Mouse (Mus musculus): Measurements from ENCODE around the gene Ccdc146. TPM values are rescaled to one million over a fixed set of nuclear protein-coding genes. Genes with fewer than 3 reads are reported as not detected.

Gene Ccdc146
- polyA plus RNA-seq, 1 experiment: not detected

- 81% methylated on average over 8 of the region's 8 CpGs for WGBS
- TF ChIP-seq POLR2A (IDR thresholded peaks at IDR 0.05; ENCODE audit: low read depth, low read length): no peak
- TF ChIP-seq CTCF (conservative IDR thresholded peaks at IDR 0.05; ENCODE audit: insufficient read depth, insufficient read length, low read depth, low read length): no peak
Measured at GRCm38 (mm10) chr5:21436471-21436975, 12.0 kb upstream of the Ccdc146 start.

GRCm38 (mm10) chr5:21434148-21434929, 9.9 kb upstream of the Ccdc146 start:
- no peaks in the 10 kb centered on the region; the same call in 1 of the 2 replicates for H3K36me3 ChIP-seq (ENCODE audit: control insufficient read depth, insufficient read depth, low read length)
- H3K27me3 ChIP-seq (replicated peaks; ENCODE audit: control insufficient read depth, insufficient read depth, low read length): no peaks in the 10 kb centered on the region
- H3K4me3 ChIP-seq (ENCODE audit: insufficient read depth, low read depth, low read length): no peak overlapping the region
- DNase-seq: no peak
- TF ChIP-seq CTCF (conservative IDR thresholded peaks at IDR 0.05; ENCODE audit: insufficient read depth, insufficient read length, low read depth, low read length) (0 out of 2 replicates have a peak, but pooled peaks have one; percentile 8), POLR2A (IDR thresholded peaks at IDR 0.05; ENCODE audit: low read depth, low read length) (no peak)
- no peaks in the 10 kb centered on the region for H3K4me1 ChIP-seq (ENCODE audit: control insufficient read depth, insufficient read depth, low read length)
- 69% methylated on average over 11 of the region's 11 CpGs for WGBS
- no peak overlapping the region for H3K27ac ChIP-seq (ENCODE audit: insufficient read depth, low read depth, low read length)

More at GRCm38 (mm10) chr5:21436471-21436975, 12.0 kb upstream of the Ccdc146 start:
- 0 out of 2 replicates have a peak, but pooled peaks cover 2% of the 10 kb centered on the region for H3K4me1 ChIP-seq (ENCODE audit: control insufficient read depth, insufficient read depth, low read length)
- no peaks in the 10 kb centered on the region; the same call in 1 of the 2 replicates for H3K36me3 ChIP-seq (ENCODE audit: control insufficient read depth, insufficient read depth, low read length)
- no peaks in the 10 kb centered on the region for H3K27me3 ChIP-seq (replicated peaks; ENCODE audit: control insufficient read depth, insufficient read depth, low read length)
- H3K4me3 ChIP-seq (ENCODE audit: insufficient read depth, low read depth, low read length): no peak overlapping the region
- H3K27ac ChIP-seq (ENCODE audit: insufficient read depth, low read depth, low read length): no peak overlapping the region
- DNase-seq: no peak

GRCm38 (mm10) chr5:21426666-21427065, 2.2 kb upstream of the Ccdc146 start:
- Histone ChIP-seq H3K27me3 (replicated peaks; ENCODE audit: control insufficient read depth, insufficient read depth, low read length) (no peaks in the 10 kb centered on the region), H3K4me1 (ENCODE audit: control insufficient read depth, insufficient read depth, low read length) (no peaks in the 10 kb centered on the region; the same call in 1 of the 2 replicates), H3K4me3 (ENCODE audit: insufficient read depth, low read depth, low read length) (no peak overlapping the region), H3K36me3 (ENCODE audit: control insufficient read depth, insufficient read depth, low read length) (no peaks in the 10 kb centered on the region), H3K27ac (ENCODE audit: insufficient read depth, low read depth, low read length) (no peak overlapping the region)
- no peak for DNase-seq
- TF ChIP-seq CTCF (conservative IDR thresholded peaks at IDR 0.05; ENCODE audit: insufficient read depth, insufficient read length, low read depth, low read length) (no peak), POLR2A (IDR thresholded peaks at IDR 0.05; ENCODE audit: low read depth, low read length) (no peak)
- WGBS: 96% methylated on average over 6 of the region's 6 CpGs

- WGBS: 11% methylated on average over 1 of the region's 1 CpGs
- no peaks in the 10 kb centered on the region for H3K27me3 ChIP-seq (replicated peaks; ENCODE audit: control insufficient read depth, insufficient read depth, low read length)
- H3K4me1 ChIP-seq (ENCODE audit: control insufficient read depth, insufficient read depth, low read length): no peaks in the 10 kb centered on the region
- TF ChIP-seq CTCF (conservative IDR thresholded peaks at IDR 0.05; ENCODE audit: insufficient read depth, insufficient read length, low read depth, low read length) (no peak), POLR2A (IDR thresholded peaks at IDR 0.05; ENCODE audit: low read depth, low read length) (no peak)
- no peak overlapping the region for H3K27ac ChIP-seq (ENCODE audit: insufficient read depth, low read depth, low read length)
- no peaks in the 10 kb centered on the region for H3K36me3 ChIP-seq (ENCODE audit: control insufficient read depth, insufficient read depth, low read length)
- H3K4me3 ChIP-seq (ENCODE audit: insufficient read depth, low read depth, low read length): no peak overlapping the region
- DNase-seq: peak; percentile 55
Measured at GRCm38 (mm10) chr5:21420609-21421008, 3.9 kb downstream of the Ccdc146 start.

- TF ChIP-seq POLR2A (IDR thresholded peaks at IDR 0.05; ENCODE audit: low read depth, low read length): no peak
- TF ChIP-seq CTCF (conservative IDR thresholded peaks at IDR 0.05; ENCODE audit: insufficient read depth, insufficient read length, low read depth, low read length): no peak
- Histone ChIP-seq H3K27me3 (replicated peaks; ENCODE audit: control insufficient read depth, insufficient read depth, low read length) (no peaks in the 10 kb centered on the region), H3K4me1 (ENCODE audit: control insufficient read depth, insufficient read depth, low read length) (no peaks in the 10 kb centered on the region), H3K27ac (ENCODE audit: insufficient read depth, low read depth, low read length) (no peak overlapping the region), H3K36me3 (ENCODE audit: control insufficient read depth, insufficient read depth, low read length) (no peaks in the 10 kb centered on the region), H3K4me3 (ENCODE audit: insufficient read depth, low read depth, low read length) (no peak overlapping the region)
- no peak for DNase-seq
- 72% methylated on average over 4 of the region's 4 CpGs for WGBS
Measured at GRCm38 (mm10) chr5:21418613-21419012, 5.9 kb downstream of the Ccdc146 start.

- DNase-seq: no peak
- Histone ChIP-seq H3K4me3 (ENCODE audit: insufficient read depth, low read depth, low read length) (no peak overlapping the region), H3K4me1 (ENCODE audit: control insufficient read depth, insufficient read depth, low read length) (no peaks in the 10 kb centered on the region), H3K36me3 (ENCODE audit: control insufficient read depth, insufficient read depth, low read length) (no peaks in the 10 kb centered on the region), H3K27me3 (replicated peaks; ENCODE audit: control insufficient read depth, insufficient read depth, low read length) (no peaks in the 10 kb centered on the region), H3K27ac (ENCODE audit: insufficient read depth, low read depth, low read length) (no peak overlapping the region)
- no peak for TF ChIP-seq CTCF (conservative IDR thresholded peaks at IDR 0.05; ENCODE audit: insufficient read depth, insufficient read length, low read depth, low read length)
- no peak for TF ChIP-seq POLR2A (IDR thresholded peaks at IDR 0.05; ENCODE audit: low read depth, low read length)
- 51% methylated on average over 1 of the region's 1 CpGs for WGBS
Measured at GRCm38 (mm10) chr5:21414116-21414820, 10.2 kb downstream of the Ccdc146 start.

GRCm38 (mm10) chr5:21413322-21413721, 11.2 kb downstream of the Ccdc146 start:
- 93% methylated on average over 3 of the region's 3 CpGs for WGBS
- TF ChIP-seq CTCF (conservative IDR thresholded peaks at IDR 0.05; ENCODE audit: insufficient read depth, insufficient read length, low read depth, low read length) (no peak), POLR2A (IDR thresholded peaks at IDR 0.05; ENCODE audit: low read depth, low read length) (no peak)
- H3K27me3 ChIP-seq (replicated peaks; ENCODE audit: control insufficient read depth, insufficient read depth, low read length): no peaks in the 10 kb centered on the region
- H3K4me1 ChIP-seq (ENCODE audit: control insufficient read depth, insufficient read depth, low read length): no peaks in the 10 kb centered on the region
- DNase-seq: no peak
- H3K27ac ChIP-seq (ENCODE audit: insufficient read depth, low read depth, low read length): no peak overlapping the region
- no peak overlapping the region for H3K4me3 ChIP-seq (ENCODE audit: insufficient read depth, low read depth, low read length)
- H3K36me3 ChIP-seq (ENCODE audit: control insufficient read depth, insufficient read depth, low read length): no peaks in the 10 kb centered on the region

All from kidney, adult 2 months (tissue).